In the genomic region with DNA sequence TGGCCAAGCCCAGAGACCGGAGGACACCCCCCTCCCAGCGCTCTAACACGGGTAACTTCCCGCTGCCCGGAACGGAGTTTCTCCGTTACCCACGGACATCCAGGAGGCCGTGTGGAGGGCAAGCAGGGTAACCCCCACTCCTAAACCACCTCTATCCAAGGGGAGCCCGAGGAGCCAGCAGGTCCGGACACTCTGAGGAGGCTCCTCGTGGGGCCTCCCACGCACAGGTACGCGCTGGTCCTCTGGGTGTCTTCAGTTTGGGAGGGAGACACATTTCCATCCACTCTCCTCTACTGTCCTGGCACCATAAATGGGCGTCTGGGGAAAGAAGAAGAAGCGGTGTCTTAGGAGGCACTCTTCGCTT, we compare ENCODE assay signal across 9 mouse cellular contexts.
DNase-seq lines count a peak whose midpoint lies in the region; ATAC-seq and TF ChIP-seq lines count a peak whose summit lies in the region.
"Had no signal": no experiment of that assay in that cellular context is flagged by ENCODE, and none has a peak within 500 bp of the region (broad histone marks: within the 10 kb centered on the region; RNA-seq: fewer than 3 reads in every experiment).

No protein-coding gene starts in this region.

- H3K27me3 ChIP-seq in kidney, adult 2 months (replicated peaks; ENCODE audit: control insufficient read depth, insufficient read depth, low read length): no peaks in the 10 kb centered on the region
- H3K27me3 ChIP-seq in embryonic facial prominence, embryonic 14.5 days (replicated peaks; ENCODE audit: control insufficient read depth, insufficient read depth, low read length): peaks cover 50% of the 10 kb centered on the region
- H3K27me3 ChIP-seq in intestine, postnatal 0 days (replicated peaks; ENCODE audit: control insufficient read depth, insufficient read depth, low read length): peaks cover 37% of the 10 kb centered on the region
- peaks cover 32% of the 10 kb centered on the region for H3K27me3 ChIP-seq in neural tube, embryonic 12.5 days (replicated peaks)

- no peak for TF ChIP-seq CTCF in kidney, adult 2 months (conservative IDR thresholded peaks at IDR 0.05; ENCODE audit: insufficient read depth, insufficient read length, low read depth, low read length)
- TF ChIP-seq CTCF in intestine, postnatal 0 days (IDR thresholded peaks at IDR 0.05; ENCODE audit: low read depth): no peak

- peak overlapping the region; percentile 38; the same call in 1 of the 2 replicates for H3K9ac ChIP-seq in embryonic facial prominence, embryonic 14.5 days (ENCODE audit: low read depth, low read length)
- H3K9ac ChIP-seq in intestine, postnatal 0 days (ENCODE audit: low read depth, low read length): no peak overlapping the region
- peak overlapping the region; percentile 66 for H3K9ac ChIP-seq in neural tube, embryonic 12.5 days

- H3K4me1 ChIP-seq in kidney, adult 2 months (ENCODE audit: control insufficient read depth, insufficient read depth, low read length): 0 out of 2 replicates have a peak, but pooled peaks cover 2% of the 10 kb centered on the region
- H3K4me1 ChIP-seq in embryonic facial prominence, embryonic 14.5 days (ENCODE audit: control insufficient read depth, insufficient read depth, low read length): peaks cover 3% of the 10 kb centered on the region; the same call in 1 of the 2 replicates
- peaks cover 3% of the 10 kb centered on the region; the same call in 1 of the 2 replicates for H3K4me1 ChIP-seq in intestine, postnatal 0 days (replicated peaks; ENCODE audit: control insufficient read depth, insufficient read depth, low read length)
- peaks cover 15% of the 10 kb centered on the region; the same call in 1 of the 2 replicates for H3K4me1 ChIP-seq in neural tube, embryonic 12.5 days

- no peak for TF ChIP-seq POLR2A in kidney, adult 2 months (IDR thresholded peaks at IDR 0.05; ENCODE audit: low read depth, low read length)

- 0 out of 2 replicates have a peak, but pooled peaks have one; percentile 1 for ATAC-seq in embryonic facial prominence, embryonic 14.5 days (ENCODE audit: low read depth)
- no peak for ATAC-seq in intestine, postnatal 0 days
- peak; percentile 46; the same call in 1 of the 2 replicates for ATAC-seq in neural tube, embryonic 12.5 days (ENCODE audit: low FRiP score, low read depth)

- 7% methylated on average over 18 of the region's 18 CpGs for WGBS in kidney, adult 2 months
- WGBS in embryonic facial prominence, embryonic 14.5 days: 5% methylated on average over 17 of the region's 18 CpGs
- WGBS in intestine, postnatal 0 days: 7% methylated on average over 18 of the region's 18 CpGs
- WGBS in neural tube, embryonic 12.5 days: 3% methylated on average over 18 of the region's 18 CpGs

- H3K27ac ChIP-seq in kidney, adult 2 months (ENCODE audit: insufficient read depth, low read depth, low read length): no peak overlapping the region
- H3K27ac ChIP-seq in embryonic facial prominence, embryonic 14.5 days (replicated peaks; ENCODE audit: low read depth, low read length): no peak overlapping the region
- H3K27ac ChIP-seq in intestine, postnatal 0 days (ENCODE audit: low read depth, low read length): no peak overlapping the region
- H3K27ac ChIP-seq in neural tube, embryonic 12.5 days: no peak overlapping the region

- H3K9me3 ChIP-seq in embryonic facial prominence, embryonic 14.5 days (ENCODE audit: control insufficient read depth, low read length): 0 out of 2 replicates have a peak, but pooled peaks cover 4% of the 10 kb centered on the region
- H3K9me3 ChIP-seq in intestine, postnatal 0 days (ENCODE audit: control insufficient read depth): no peaks in the 10 kb centered on the region
- no peaks in the 10 kb centered on the region for H3K9me3 ChIP-seq in neural tube, embryonic 12.5 days
- H3K9me3 ChIP-seq: G1E had no signal

- no peak for DNase-seq in kidney, adult 2 months
- no peak for DNase-seq in kidney, adult 18-20 months
- DNase-seq in embryonic facial prominence, embryonic 14.5 days (ENCODE audit: low spot score): no peak
- no peak for DNase-seq in natural killer cell, adult 2 months (ENCODE audit: low spot score in 2 of 2)
- no peak for DNase-seq in ovary, postnatal 14 days (ENCODE audit: low spot score)
- no peak for DNase-seq in layer of hippocampus, adult 11-12 months (ENCODE audit: low spot score)

- H3K4me2 ChIP-seq in embryonic facial prominence, embryonic 14.5 days (ENCODE audit: low read depth, low read length): peak overlapping the region; percentile 87
- peak overlapping the region; percentile 70 for H3K4me2 ChIP-seq in intestine, postnatal 0 days (replicated peaks; ENCODE audit: low read depth)
- peak overlapping the region; percentile 72 for H3K4me2 ChIP-seq in neural tube, embryonic 12.5 days (replicated peaks)

- peak overlapping the region; percentile 48 for H3K4me3 ChIP-seq in kidney, adult 2 months (ENCODE audit: insufficient read depth, low read depth, low read length)
- H3K4me3 ChIP-seq in embryonic facial prominence, embryonic 14.5 days (ENCODE audit: low read depth, low read length): peak overlapping the region; percentile 43
- peak overlapping the region; percentile 41 for H3K4me3 ChIP-seq in intestine, postnatal 0 days (ENCODE audit: low read depth, low read length)
- H3K4me3 ChIP-seq in neural tube, embryonic 12.5 days: peak overlapping the region; percentile 39

- H3K36me3 ChIP-seq in kidney, adult 2 months (ENCODE audit: control insufficient read depth, insufficient read depth, low read length): no peaks in the 10 kb centered on the region
- no peaks in the 10 kb centered on the region for H3K36me3 ChIP-seq in embryonic facial prominence, embryonic 14.5 days (ENCODE audit: control insufficient read depth, insufficient read depth, low read length)
- H3K36me3 ChIP-seq in intestine, postnatal 0 days (ENCODE audit: control insufficient read depth, insufficient read depth): no peaks in the 10 kb centered on the region
- H3K36me3 ChIP-seq in neural tube, embryonic 12.5 days: no peaks in the 10 kb centered on the region
- H3K36me3 ChIP-seq: G1E had no signal
